Mouse (Mus musculus): ENCODE data around the gene Cpne7.

DNA sequence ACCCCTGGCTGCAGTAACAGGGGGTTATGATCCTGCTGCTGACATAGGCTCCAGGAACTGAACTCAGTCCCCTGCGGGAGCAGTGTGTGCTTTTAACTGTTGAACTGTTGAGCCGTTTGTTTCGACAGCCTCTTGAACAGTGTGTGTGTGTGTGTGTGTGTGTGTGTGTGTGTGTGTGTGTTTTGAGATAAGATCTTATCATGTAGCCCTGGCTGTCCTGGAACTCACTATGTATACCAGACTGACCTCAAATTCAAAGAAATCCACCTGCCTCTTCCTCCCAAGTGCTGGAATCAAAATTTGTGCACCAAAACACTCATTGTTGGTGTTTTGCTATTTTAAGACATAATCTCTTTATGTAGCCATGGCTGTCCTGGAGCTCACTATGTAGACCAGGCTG, 2.5 kb upstream of the Cpne7 start:
- TF ChIP-seq CTCF (IDR thresholded peaks at IDR 0.05; ENCODE audit: insufficient read depth, low read depth, low read length) (no peak), POLR2A (IDR thresholded peaks at IDR 0.05; ENCODE audit: insufficient read depth, low read depth, low read length) (no peak)
